Mouse (Mus musculus): ENCODE results near the gene Tgm2.

DNA sequence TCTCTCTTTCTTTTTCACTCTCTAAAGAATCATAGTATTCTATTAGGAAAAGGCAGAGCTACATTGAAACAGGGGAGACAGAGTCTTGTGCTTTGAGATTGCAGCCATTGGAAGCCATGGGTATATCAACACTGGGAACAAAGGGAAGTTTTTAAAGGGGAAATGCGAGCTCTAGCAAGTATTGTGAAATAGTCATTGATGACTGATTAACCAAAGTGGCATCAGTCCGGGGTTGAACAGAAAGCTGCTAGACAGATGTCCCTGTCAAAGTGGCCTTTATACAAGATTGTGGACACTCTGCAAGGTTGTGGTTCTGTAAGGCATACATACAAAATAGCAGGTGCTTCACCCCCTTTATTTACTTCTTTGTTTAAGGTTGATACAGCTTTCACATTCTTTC lies 9.4 kb upstream of the Tgm2 start:
- TF ChIP-seq CTCF (IDR thresholded peaks at IDR 0.05; ENCODE audit: low read depth, low read length): no peak
- TF ChIP-seq POLR2AphosphoS5 (IDR thresholded peaks at IDR 0.05; ENCODE audit: insufficient replicate concordance, low read depth, low read length): no peak
- no peak for TF ChIP-seq GATA2 (IDR thresholded peaks at IDR 0.05; ENCODE audit: borderline replicate concordance, low read depth, low read length)
- TF ChIP-seq GATA1 (IDR thresholded peaks at IDR 0.05; ENCODE audit: borderline replicate concordance, low read length): no peak

All from G1E (cell line).